ENCODE assay signal across 8 mouse cellular contexts in genomic region chr12:85280105-85280844, GRCm38 (mm10). TPM values are rescaled to one million over a fixed set of nuclear protein-coding genes. Genes with fewer than 3 reads are reported as not detected.
DNase-seq lines count a peak whose midpoint lies in the region; ATAC-seq lines count a peak whose summit lies in the region.

No protein-coding gene starts in this region.

- peak overlapping the region; percentile 94 for H3K9ac ChIP-seq in heart, embryonic 13.5 days
- H3K9ac ChIP-seq in liver, embryonic 12.5 days = peak overlapping the region; percentile 85
- peak overlapping the region; percentile 67 for H3K9ac ChIP-seq in stomach, embryonic 15.5 days

- WGBS in heart, embryonic 13.5 days = under 1% methylated on average over 31 of the region's 31 CpGs
- under 1% methylated on average over 31 of the region's 31 CpGs for WGBS in liver, embryonic 12.5 days (ENCODE audit: insufficient replicate concordance)
- 0% methylated on average over 31 of the region's 31 CpGs for WGBS in stomach, embryonic 15.5 days

- H3K4me1 ChIP-seq in heart, embryonic 13.5 days = peaks cover 9% of the 10 kb centered on the region
- H3K4me1 ChIP-seq in liver, embryonic 12.5 days = peaks cover 36% of the 10 kb centered on the region
- H3K4me1 ChIP-seq in stomach, embryonic 15.5 days = peaks cover 3% of the 10 kb centered on the region; the same call in 1 of the 2 replicates

- H3K27me3 ChIP-seq in heart, embryonic 13.5 days (replicated peaks) = no peaks in the 10 kb centered on the region
- no peaks in the 10 kb centered on the region for H3K27me3 ChIP-seq in liver, embryonic 12.5 days (replicated peaks)
- no peaks in the 10 kb centered on the region for H3K27me3 ChIP-seq in stomach, embryonic 15.5 days (replicated peaks)

- peak overlapping the region; percentile 91 for H3K4me2 ChIP-seq in heart, embryonic 13.5 days
- H3K4me2 ChIP-seq in liver, embryonic 12.5 days = peak overlapping the region; percentile 71
- peak overlapping the region; percentile 69 for H3K4me2 ChIP-seq in stomach, embryonic 15.5 days

- peak overlapping the region; percentile 77 for H3K27ac ChIP-seq in heart, embryonic 13.5 days (replicated peaks)
- H3K27ac ChIP-seq in liver, embryonic 12.5 days = peak overlapping the region; percentile 89
- H3K27ac ChIP-seq in stomach, embryonic 15.5 days = peak overlapping the region; percentile 80

- no peaks in the 10 kb centered on the region for H3K9me3 ChIP-seq in heart, embryonic 13.5 days
- H3K9me3 ChIP-seq in liver, embryonic 12.5 days (replicated peaks) = no peaks in the 10 kb centered on the region
- H3K9me3 ChIP-seq in stomach, embryonic 15.5 days = no peaks in the 10 kb centered on the region

- H3K36me3 ChIP-seq in heart, embryonic 13.5 days = peaks cover 16% of the 10 kb centered on the region
- peaks cover 20% of the 10 kb centered on the region for H3K36me3 ChIP-seq in liver, embryonic 12.5 days
- no peaks in the 10 kb centered on the region for H3K36me3 ChIP-seq in stomach, embryonic 15.5 days

- peak; percentile 95 for ATAC-seq in erythroid progenitor cell, adult 5-6 weeks (replicated peaks; ENCODE audit: low FRiP score, poor library complexity, severe bottlenecking)
- peak; percentile 94 for ATAC-seq in heart, embryonic 13.5 days (ENCODE audit: extremely low read depth, insufficient number of reproducible peaks, low FRiP score, low TSS enrichment)
- ATAC-seq in liver, embryonic 12.5 days = peak; percentile 88
- peak; percentile 95 for ATAC-seq in stomach, embryonic 15.5 days (ENCODE audit: insufficient read depth, low FRiP score, low read depth)

- peak; percentile 95 for DNase-seq in CD4-positive helper T cell, adult 2 months (ENCODE audit: low read depth, low spot score)
- peak; percentile 89 for DNase-seq in brain, embryonic 18.5 days (ENCODE audit: low read depth, low spot score)
- DNase-seq in kidney, postnatal 10 days = peak; percentile 97
- DNase-seq in natural killer cell, adult 2 months (ENCODE audit: low spot score in 2 of 2) = peak; percentile 96 to 97

- peak overlapping the region; percentile 83 for H3K4me3 ChIP-seq in heart, embryonic 13.5 days
- H3K4me3 ChIP-seq in liver, embryonic 12.5 days = peak overlapping the region; percentile 78
- peak overlapping the region; percentile 76 for H3K4me3 ChIP-seq in stomach, embryonic 15.5 days (replicated peaks)

RNA-seq across cellular contexts. Expression of gene Acyp1, which starts 8.0 kb away (rescaled TPM):
- total RNA-seq in erythroid progenitor cell, adult 5-6 weeks (2015; ENCODE audit: low replicate concordance) = 14.4 and 36.5 TPM in 2 replicates
- 13.9 TPM in 2 replicates for total RNA-seq in erythroid progenitor cell, adult 5-6 weeks (2017; ENCODE audit: low replicate concordance)
- polyA plus RNA-seq in heart, embryonic 13.5 days (2015; fragmentation: Nextera tagmentation; extraction: Ambion mirVana) = 59.2 and 66.6 TPM in 2 replicates
- polyA plus RNA-seq in liver, embryonic 12.5 days (2016; fragmentation: Nextera tagmentation; extraction: Ambion mirVana) = 76.1 and 78.7 TPM in 2 replicates
- polyA plus RNA-seq in stomach, embryonic 15.5 days (2015; fragmentation: Nextera tagmentation; extraction: Ambion mirVana) = 52.6 and 55.6 TPM in 2 replicates

RNA-seq across cellular contexts. Expression of gene Zc2hc1c, which starts 8.1 kb away (rescaled TPM):
- not detected in 2 replicates for total RNA-seq in erythroid progenitor cell, adult 5-6 weeks (2015; ENCODE audit: low replicate concordance)
- not detected in 2 replicates for total RNA-seq in erythroid progenitor cell, adult 5-6 weeks (2017; ENCODE audit: low replicate concordance)
- polyA plus RNA-seq in heart, embryonic 13.5 days (2015; fragmentation: Nextera tagmentation; extraction: Ambion mirVana) = 0.55 and 0.62 TPM in 2 replicates
- polyA plus RNA-seq in liver, embryonic 12.5 days (2016; fragmentation: Nextera tagmentation; extraction: Ambion mirVana) = 0.12 and 0.14 TPM in 2 replicates
- 2.2 TPM in 2 replicates for polyA plus RNA-seq in stomach, embryonic 15.5 days (2015; fragmentation: Nextera tagmentation; extraction: Ambion mirVana)

RNA-seq across cellular contexts. Expression of gene Mlh3, which starts 9.9 kb away (rescaled TPM):
- 0.42 and 2.9 TPM in 2 replicates for total RNA-seq in erythroid progenitor cell, adult 5-6 weeks (2015; ENCODE audit: low replicate concordance)
- total RNA-seq in erythroid progenitor cell, adult 5-6 weeks (2017; ENCODE audit: low replicate concordance) = 0.15 and 4.0 TPM in 2 replicates
- polyA plus RNA-seq in heart, embryonic 13.5 days (2015; fragmentation: Nextera tagmentation; extraction: Ambion mirVana) = 5.0 and 5.7 TPM in 2 replicates
- 4.0 and 4.4 TPM in 2 replicates for polyA plus RNA-seq in liver, embryonic 12.5 days (2016; fragmentation: Nextera tagmentation; extraction: Ambion mirVana)
- polyA plus RNA-seq in stomach, embryonic 15.5 days (2015; fragmentation: Nextera tagmentation; extraction: Ambion mirVana) = 6.8 and 7.1 TPM in 2 replicates

RNA-seq across cellular contexts. Expression of gene Nek9, which starts 58.9 kb away (rescaled TPM):
- total RNA-seq in erythroid progenitor cell, adult 5-6 weeks (2015; ENCODE audit: low replicate concordance) = 9.0 and 17.2 TPM in 2 replicates
- 7.9 and 15.5 TPM in 2 replicates for total RNA-seq in erythroid progenitor cell, adult 5-6 weeks (2017; ENCODE audit: low replicate concordance)
- 18.5 and 19.2 TPM in 2 replicates for polyA plus RNA-seq in heart, embryonic 13.5 days (2015; fragmentation: Nextera tagmentation; extraction: Ambion mirVana)
- polyA plus RNA-seq in liver, embryonic 12.5 days (2016; fragmentation: Nextera tagmentation; extraction: Ambion mirVana) = 11.6 and 12.1 TPM in 2 replicates
- 16.2 and 18.8 TPM in 2 replicates for polyA plus RNA-seq in stomach, embryonic 15.5 days (2015; fragmentation: Nextera tagmentation; extraction: Ambion mirVana)

Comparison
In these comparisons a context has a peak if more than half of its experiments do, and no peak if none do; other contexts are left out.
1. Peak in every context shown above with its lines: DNase-seq, ATAC-seq, H3K4me3 ChIP-seq and H3K27ac ChIP-seq.